Mouse (Mus musculus): Measurements from ENCODE around the gene Zmynd8. TPM values are rescaled to one million over a fixed set of nuclear protein-coding genes. Genes with fewer than 3 reads are reported as not detected.

Zmynd8 gene
- polyA plus RNA-seq, 1 experiment from 2014 or later = 53.6 TPM

- Histone ChIP-seq H3K27ac (ENCODE audit: low read depth) (no peak overlapping the region), H3K4me2 (ENCODE audit: low read length) (no peak overlapping the region), H3K9me3 (ENCODE audit: control insufficient read depth, low read length) (no peaks in the 10 kb centered on the region), H3K9ac (ENCODE audit: low read length) (no peak overlapping the region), H3K27me3 (replicated peaks; ENCODE audit: control insufficient read depth, insufficient read depth, low read length) (no peaks in the 10 kb centered on the region), H3K36me3 (ENCODE audit: control insufficient read depth, insufficient read depth, low read length) (peaks cover 21% of the 10 kb centered on the region), H3K4me1 (replicated peaks; ENCODE audit: control insufficient read depth, insufficient read depth, low read length) (peaks cover 45% of the 10 kb centered on the region), H3K4me3 (ENCODE audit: low read depth, low read length) (no peak overlapping the region)
- DNase-seq (ENCODE audit: low spot score) = no peak
- ATAC-seq (replicated peaks; ENCODE audit: low FRiP score, low TSS enrichment, low read depth) = no peak
- 65% methylated on average over 3 of the region's 3 CpGs for WGBS
Observed at GRCm38 (mm10) chr2:165864769-165865168, 34.0 kb downstream of the Zmynd8 start.

DNA sequence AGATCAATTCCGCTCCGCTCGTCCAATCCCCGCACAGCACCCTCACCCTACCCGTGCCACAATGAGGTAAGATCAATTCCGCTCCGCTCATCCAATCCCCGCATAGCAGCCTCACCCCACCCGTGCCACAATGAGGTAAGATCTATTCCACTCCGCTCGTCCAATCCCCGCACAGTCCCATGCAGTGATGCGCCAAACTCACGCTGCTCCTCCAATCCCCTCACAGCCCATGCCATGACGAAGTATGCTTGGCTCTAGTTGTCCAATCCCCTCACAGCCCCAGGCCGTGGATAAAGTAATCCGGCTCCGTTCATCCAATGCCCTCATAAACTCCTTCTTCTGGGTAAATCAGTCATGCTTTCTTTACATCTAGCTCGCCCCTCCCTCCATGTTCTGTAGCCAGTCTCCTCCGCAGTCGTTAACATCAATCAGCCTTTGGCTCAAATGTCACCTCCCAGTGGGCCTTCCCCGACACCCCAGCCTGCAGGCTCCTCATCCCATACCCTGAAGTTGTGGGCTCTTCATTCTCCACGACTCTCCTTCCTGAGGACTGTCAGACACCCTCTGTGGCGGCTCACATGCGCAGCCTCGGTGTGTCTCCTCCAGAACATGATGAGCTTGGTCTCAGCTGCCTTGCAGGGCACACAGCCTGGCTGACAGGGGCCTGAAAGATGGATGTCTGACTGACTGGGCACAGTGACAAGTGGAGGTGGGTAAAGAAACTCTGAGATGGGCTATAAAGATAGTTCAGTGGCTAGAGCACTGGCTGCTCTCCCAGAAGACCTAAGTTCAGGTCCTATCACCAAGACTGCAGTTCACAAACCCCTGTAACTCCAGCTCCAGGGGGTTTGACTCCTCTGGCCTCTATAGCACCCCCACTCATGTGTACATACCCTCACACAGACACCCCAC, 36.9 kb downstream of the Zmynd8 start:
- H3K9me3 ChIP-seq (ENCODE audit: control insufficient read depth, low read length) = no peaks in the 10 kb centered on the region
- peaks cover 51% of the 10 kb centered on the region for H3K4me1 ChIP-seq (replicated peaks; ENCODE audit: control insufficient read depth, insufficient read depth, low read length)
- ATAC-seq (replicated peaks; ENCODE audit: low FRiP score, low TSS enrichment, low read depth) = no peak
- no peak overlapping the region for H3K4me2 ChIP-seq (ENCODE audit: low read length)
- 80% methylated on average over 26 of the region's 26 CpGs for WGBS
- no peak overlapping the region for H3K4me3 ChIP-seq (ENCODE audit: low read depth, low read length)
- H3K36me3 ChIP-seq (ENCODE audit: control insufficient read depth, insufficient read depth, low read length) = peaks cover 17% of the 10 kb centered on the region
- H3K27ac ChIP-seq (ENCODE audit: low read depth) = no peak overlapping the region
- no peaks in the 10 kb centered on the region for H3K27me3 ChIP-seq (replicated peaks; ENCODE audit: control insufficient read depth, insufficient read depth, low read length)
- no peak overlapping the region for H3K9ac ChIP-seq (ENCODE audit: low read length)
- DNase-seq (ENCODE audit: low spot score) = no peak

- Histone ChIP-seq H3K27me3 (replicated peaks; ENCODE audit: control insufficient read depth, insufficient read depth, low read length) (no peaks in the 10 kb centered on the region), H3K36me3 (ENCODE audit: control insufficient read depth, insufficient read depth, low read length) (peaks cover 17% of the 10 kb centered on the region), H3K4me3 (ENCODE audit: low read depth, low read length) (no peak overlapping the region), H3K9me3 (ENCODE audit: control insufficient read depth, low read length) (no peaks in the 10 kb centered on the region), H3K27ac (ENCODE audit: low read depth) (no peak overlapping the region), H3K4me1 (replicated peaks; ENCODE audit: control insufficient read depth, insufficient read depth, low read length) (peaks cover 51% of the 10 kb centered on the region), H3K4me2 (ENCODE audit: low read length) (no peak overlapping the region), H3K9ac (ENCODE audit: low read length) (no peak overlapping the region)
- DNase-seq (ENCODE audit: low spot score) (no peak), ATAC-seq (replicated peaks; ENCODE audit: low FRiP score, low TSS enrichment, low read depth) (no peak)
- 92% methylated on average over 20 of the region's 20 CpGs for WGBS
Observed at GRCm38 (mm10) chr2:165860962-165861682, 37.7 kb downstream of the Zmynd8 start.

DNA sequence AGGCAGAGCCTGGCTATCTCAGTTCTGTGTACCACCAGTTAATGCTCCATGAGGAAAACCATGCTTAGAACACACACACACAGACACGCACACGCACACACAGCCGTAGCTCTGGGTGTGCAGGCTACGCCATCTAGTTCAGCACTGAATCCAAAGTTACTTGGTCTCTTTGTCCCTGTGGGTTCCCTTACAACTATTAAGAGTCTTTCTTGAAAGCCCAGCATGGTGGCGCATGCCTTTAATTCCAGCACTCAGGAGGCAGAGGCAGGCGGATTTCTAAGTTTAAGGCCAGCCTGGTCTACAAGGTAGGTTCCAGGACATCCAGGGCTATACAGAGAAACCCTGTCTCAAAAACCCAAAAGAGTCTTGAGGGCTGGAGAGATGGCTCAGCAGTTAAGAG, 38.4 kb downstream of the Zmynd8 start:
- DNase-seq (ENCODE audit: low spot score) = no peak
- no peak for ATAC-seq (replicated peaks; ENCODE audit: low FRiP score, low TSS enrichment, low read depth)
- 96% methylated on average over 6 of the region's 6 CpGs for WGBS
- H3K4me1 ChIP-seq (replicated peaks; ENCODE audit: control insufficient read depth, insufficient read depth, low read length) = peaks cover 56% of the 10 kb centered on the region
- H3K36me3 ChIP-seq (ENCODE audit: control insufficient read depth, insufficient read depth, low read length) = peaks cover 17% of the 10 kb centered on the region
- H3K9me3 ChIP-seq (ENCODE audit: control insufficient read depth, low read length) = no peaks in the 10 kb centered on the region
- H3K9ac ChIP-seq (ENCODE audit: low read length) = no peak overlapping the region
- H3K27ac ChIP-seq (ENCODE audit: low read depth) = no peak overlapping the region
- H3K4me3 ChIP-seq (ENCODE audit: low read depth, low read length) = no peak overlapping the region
- H3K4me2 ChIP-seq (ENCODE audit: low read length) = no peak overlapping the region
- H3K27me3 ChIP-seq (replicated peaks; ENCODE audit: control insufficient read depth, insufficient read depth, low read length) = no peaks in the 10 kb centered on the region

DNA sequence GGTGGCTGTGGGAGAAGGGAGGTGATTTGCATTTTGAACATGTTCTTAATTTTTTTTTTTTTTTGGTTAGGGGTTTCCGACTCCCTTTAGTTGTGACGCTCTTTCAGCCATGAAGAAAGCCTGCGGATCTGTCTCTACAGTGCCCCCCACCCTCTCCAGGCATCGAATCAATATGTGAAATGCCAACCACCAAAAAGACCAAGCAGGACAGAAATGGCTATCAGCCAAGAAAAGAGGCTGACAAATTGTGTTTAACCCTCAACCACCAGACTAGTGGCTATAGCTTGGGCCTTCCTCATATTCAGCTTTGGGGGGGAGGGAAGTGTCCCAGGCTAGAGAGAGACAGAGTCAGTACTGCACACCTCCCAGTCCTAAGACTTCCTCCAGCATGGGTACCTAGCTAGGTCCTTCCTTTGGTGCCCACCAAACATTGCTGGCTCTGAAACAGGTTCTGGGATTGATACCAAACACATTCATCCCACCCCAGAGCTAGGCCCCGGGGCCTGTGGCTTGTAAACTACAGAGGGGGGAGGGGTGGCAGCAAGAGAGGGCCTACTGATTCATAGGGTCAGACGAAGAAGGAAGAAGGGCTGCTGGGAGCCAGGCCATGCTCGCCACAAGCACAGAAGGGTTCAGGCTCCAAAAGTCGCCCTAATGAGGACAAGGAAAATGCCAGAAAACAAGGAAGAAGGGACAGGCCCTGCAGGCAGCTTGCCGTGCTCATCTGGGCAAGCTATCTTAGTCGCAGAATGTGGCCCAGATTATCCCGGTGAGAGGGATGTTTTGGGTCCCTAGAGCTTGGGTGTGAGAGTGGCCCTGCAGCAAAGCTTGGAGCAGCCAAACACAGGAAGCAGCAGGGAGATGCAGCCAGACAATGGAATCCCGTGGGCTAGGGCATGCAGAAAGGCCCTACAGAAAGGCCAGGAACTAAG, 40.1 kb downstream of the Zmynd8 start:
- Histone ChIP-seq H3K4me3 (ENCODE audit: low read depth, low read length) (no peak overlapping the region), H3K27me3 (replicated peaks; ENCODE audit: control insufficient read depth, insufficient read depth, low read length) (no peaks in the 10 kb centered on the region), H3K36me3 (ENCODE audit: control insufficient read depth, insufficient read depth, low read length) (peaks cover 11% of the 10 kb centered on the region), H3K9ac (ENCODE audit: low read length) (peak overlapping the region; percentile 48; the same call in 1 of the 2 replicates), H3K4me2 (ENCODE audit: low read length) (peak overlapping the region; percentile 48), H3K27ac (ENCODE audit: low read depth) (peak overlapping the region; percentile 98), H3K4me1 (replicated peaks; ENCODE audit: control insufficient read depth, insufficient read depth, low read length) (peaks cover 61% of the 10 kb centered on the region), H3K9me3 (ENCODE audit: control insufficient read depth, low read length) (no peaks in the 10 kb centered on the region)
- ATAC-seq (replicated peaks; ENCODE audit: low FRiP score, low TSS enrichment, low read depth) = no peak
- DNase-seq (ENCODE audit: low spot score) = peak; percentile 69
- 15% methylated on average over 12 of the region's 12 CpGs for WGBS

DNA sequence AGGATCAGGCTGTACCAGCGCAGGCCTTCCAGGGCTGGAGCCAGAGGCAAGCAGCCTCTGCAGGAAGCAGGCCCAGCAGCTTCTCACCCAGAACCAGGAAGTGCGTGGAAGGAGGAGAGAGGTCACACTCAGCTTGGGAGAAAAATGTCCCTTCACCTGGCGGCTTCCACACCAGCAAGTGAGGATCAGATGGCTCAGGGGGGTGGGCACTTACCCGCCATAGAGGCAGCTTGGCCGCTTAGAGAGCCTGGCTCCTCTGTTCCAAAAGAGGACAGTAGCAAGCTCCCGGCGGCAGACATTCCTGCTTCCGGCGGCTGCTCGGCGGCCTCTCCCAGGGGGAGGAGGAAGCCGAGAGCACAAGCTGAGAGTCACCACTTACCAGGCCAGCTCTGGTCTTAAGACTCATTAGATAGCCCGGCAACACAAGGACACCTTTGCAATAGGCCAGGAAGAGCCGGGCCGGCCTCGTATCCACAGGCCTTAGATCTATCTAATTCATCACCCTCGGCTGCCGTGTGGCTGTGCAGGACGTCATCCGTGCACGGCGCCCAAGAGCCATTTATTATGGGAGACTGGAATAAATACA, 40.9 kb downstream of the Zmynd8 start:
- no peaks in the 10 kb centered on the region for H3K9me3 ChIP-seq (ENCODE audit: control insufficient read depth, low read length)
- H3K27me3 ChIP-seq (replicated peaks; ENCODE audit: control insufficient read depth, insufficient read depth, low read length) = no peaks in the 10 kb centered on the region
- WGBS = 3% methylated on average over 22 of the region's 22 CpGs
- peak overlapping the region; percentile 48 for H3K9ac ChIP-seq (ENCODE audit: low read length)
- peak overlapping the region; percentile 48 for H3K4me2 ChIP-seq (ENCODE audit: low read length)
- peaks cover 10% of the 10 kb centered on the region; the same call in 1 of the 2 replicates for H3K36me3 ChIP-seq (ENCODE audit: control insufficient read depth, insufficient read depth, low read length)
- peak; percentile 53 for ATAC-seq (replicated peaks; ENCODE audit: low FRiP score, low TSS enrichment, low read depth)
- H3K4me1 ChIP-seq (replicated peaks; ENCODE audit: control insufficient read depth, insufficient read depth, low read length) = peaks cover 63% of the 10 kb centered on the region
- peak overlapping the region; percentile 98 for H3K27ac ChIP-seq (ENCODE audit: low read depth)
- DNase-seq (ENCODE audit: low spot score) = peak; percentile 90
- no peak overlapping the region for H3K4me3 ChIP-seq (ENCODE audit: low read depth, low read length)

DNA sequence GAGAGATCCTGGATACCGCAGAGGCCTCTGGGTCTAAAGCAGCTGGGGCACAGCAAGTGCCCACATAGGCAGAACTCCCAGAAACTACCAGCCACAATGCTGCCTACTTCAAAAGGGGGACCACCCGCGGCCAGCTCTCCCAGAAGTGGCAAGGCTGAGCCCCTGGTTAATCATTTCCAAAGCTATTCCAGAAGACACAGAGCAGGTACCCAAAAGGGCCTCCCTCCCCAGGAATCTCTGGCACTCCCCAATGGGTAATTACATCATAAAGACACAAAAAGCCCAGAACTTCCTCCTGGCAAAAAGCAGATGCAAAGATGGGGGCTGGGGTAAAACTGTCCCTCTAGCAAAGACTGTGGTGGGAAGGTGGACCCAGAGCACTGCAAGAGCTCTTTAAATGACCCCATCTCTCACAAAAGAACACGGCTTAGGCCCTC, 41.4 kb downstream of the Zmynd8 start:
- peak overlapping the region; percentile 98 for H3K27ac ChIP-seq (ENCODE audit: low read depth)
- H3K9me3 ChIP-seq (ENCODE audit: control insufficient read depth, low read length) = no peaks in the 10 kb centered on the region
- H3K27me3 ChIP-seq (replicated peaks; ENCODE audit: control insufficient read depth, insufficient read depth, low read length) = no peaks in the 10 kb centered on the region
- peak overlapping the region; percentile 48 for H3K4me2 ChIP-seq (ENCODE audit: low read length)
- ATAC-seq (replicated peaks; ENCODE audit: low FRiP score, low TSS enrichment, low read depth) = peak; percentile 53
- H3K9ac ChIP-seq (ENCODE audit: low read length) = peak overlapping the region; percentile 48
- no peak overlapping the region for H3K4me3 ChIP-seq (ENCODE audit: low read depth, low read length)
- DNase-seq (ENCODE audit: low spot score) = no peak
- 12% methylated on average over 4 of the region's 4 CpGs for WGBS
- H3K36me3 ChIP-seq (ENCODE audit: control insufficient read depth, insufficient read depth, low read length) = peaks cover 9% of the 10 kb centered on the region; the same call in 1 of the 2 replicates
- H3K4me1 ChIP-seq (replicated peaks; ENCODE audit: control insufficient read depth, insufficient read depth, low read length) = peaks cover 68% of the 10 kb centered on the region

Measured in intestine, embryonic 14.5 days (tissue).